21 mouse cellular contexts compared by ENCODE assay signal in genomic region chr17:79091710-79092109, GRCm38 (mm10). TPM values are rescaled to one million over a fixed set of nuclear protein-coding genes. Genes with fewer than 3 reads are reported as not detected.
DNase-seq lines count a peak whose midpoint lies in the region; ATAC-seq and TF ChIP-seq lines count a peak whose summit lies in the region.
"Had no signal": no experiment of that assay in that cellular context is flagged by ENCODE, and none has a peak within 500 bp of the region (broad histone marks: within the 10 kb centered on the region; RNA-seq: fewer than 3 reads in every experiment).

No protein-coding gene starts in this region.

- WGBS in heart, embryonic 11.5 days (ENCODE audit: insufficient replicate concordance): 27% methylated on average over 1 of the region's 1 CpGs
- WGBS in heart, embryonic 15.5 days: 4% methylated on average over 1 of the region's 1 CpGs
- WGBS in intestine, embryonic 15.5 days: 21% methylated on average over 1 of the region's 1 CpGs
- 37% methylated on average over 1 of the region's 1 CpGs for WGBS in intestine, embryonic 16.5 days
- 36% methylated on average over 1 of the region's 1 CpGs for WGBS in lung, adult 2 months

- H3K27ac ChIP-seq in heart, embryonic 11.5 days (ENCODE audit: low read depth, low read length): peak overlapping the region; percentile 41; the same call in 1 of the 2 replicates
- H3K27ac ChIP-seq in heart, embryonic 15.5 days: peak overlapping the region; percentile 34; the same call in 1 of the 2 replicates
- H3K27ac ChIP-seq in intestine, embryonic 15.5 days: 0 out of 2 replicates have a peak overlapping the region, but pooled peaks have one; percentile 36
- H3K27ac ChIP-seq in intestine, embryonic 16.5 days (ENCODE audit: low read length): no peak overlapping the region
- H3K27ac ChIP-seq: embryonic facial prominence, embryonic 10.5 days; forebrain, embryonic 13.5 days; hindbrain, embryonic 12.5 days had no signal

- no peaks in the 10 kb centered on the region for H3K9me3 ChIP-seq in heart, embryonic 11.5 days (replicated peaks; ENCODE audit: control insufficient read depth, low read length)
- H3K9me3 ChIP-seq in heart, embryonic 15.5 days (replicated peaks): no peaks in the 10 kb centered on the region
- H3K9me3 ChIP-seq in intestine, embryonic 15.5 days: no peaks in the 10 kb centered on the region
- H3K9me3 ChIP-seq in intestine, embryonic 16.5 days (ENCODE audit: control insufficient read depth, low read length): no peaks in the 10 kb centered on the region
- H3K9me3 ChIP-seq: forebrain, embryonic 13.5 days; heart, embryonic 10.5 days; hindbrain, embryonic 12.5 days had no signal

- H3K4me1 ChIP-seq in heart, embryonic 11.5 days (ENCODE audit: control insufficient read depth, insufficient read depth, low read length): peaks cover 3% of the 10 kb centered on the region; the same call in 1 of the 2 replicates
- peaks cover 13% of the 10 kb centered on the region for H3K4me1 ChIP-seq in heart, embryonic 15.5 days (replicated peaks)
- no peaks in the 10 kb centered on the region for H3K4me1 ChIP-seq in intestine, embryonic 15.5 days (replicated peaks)
- no peaks in the 10 kb centered on the region for H3K4me1 ChIP-seq in intestine, embryonic 16.5 days (ENCODE audit: control insufficient read depth, insufficient read depth, low read length)
- H3K4me1 ChIP-seq in lung, adult 2 months (ENCODE audit: control insufficient read depth, insufficient read depth, low read length): no peaks in the 10 kb centered on the region; the same call in 1 of the 2 replicates
- H3K4me1 ChIP-seq: forebrain, embryonic 13.5 days; hindbrain, embryonic 12.5 days had no signal

- no peak overlapping the region for H3K4me3 ChIP-seq in heart, embryonic 11.5 days (ENCODE audit: low read depth, low read length)
- H3K4me3 ChIP-seq in heart, embryonic 15.5 days: no peak overlapping the region
- no peak overlapping the region for H3K4me3 ChIP-seq in intestine, embryonic 15.5 days (replicated peaks)
- no peak overlapping the region for H3K4me3 ChIP-seq in intestine, embryonic 16.5 days (ENCODE audit: low read length)
- H3K4me3 ChIP-seq in lung, adult 2 months (replicated peaks; ENCODE audit: extremely low read depth, low read depth, low read length): no peak overlapping the region
- H3K4me3 ChIP-seq: embryonic facial prominence, embryonic 10.5 days; forebrain, embryonic 13.5 days; heart, embryonic 10.5 days; hindbrain, embryonic 12.5 days had no signal

- H3K9ac ChIP-seq in heart, embryonic 11.5 days (ENCODE audit: low read depth, low read length): no peak overlapping the region
- H3K9ac ChIP-seq in heart, embryonic 15.5 days: no peak overlapping the region
- no peak overlapping the region for H3K9ac ChIP-seq in intestine, embryonic 15.5 days
- H3K9ac ChIP-seq in intestine, embryonic 16.5 days (ENCODE audit: low read depth, low read length): no peak overlapping the region
- H3K9ac ChIP-seq: forebrain, embryonic 13.5 days; forebrain, postnatal 0 days; hindbrain, embryonic 12.5 days had no signal

- no peaks in the 10 kb centered on the region for H3K27me3 ChIP-seq in heart, embryonic 11.5 days (ENCODE audit: control insufficient read depth, insufficient read depth, low read length)
- H3K27me3 ChIP-seq in heart, embryonic 15.5 days: no peaks in the 10 kb centered on the region
- no peaks in the 10 kb centered on the region; the same call in 1 of the 2 replicates for H3K27me3 ChIP-seq in intestine, embryonic 15.5 days (replicated peaks)
- no peaks in the 10 kb centered on the region for H3K27me3 ChIP-seq in intestine, embryonic 16.5 days (replicated peaks; ENCODE audit: control insufficient read depth, insufficient read depth, low read length)
- H3K27me3 ChIP-seq: CH12.LX; forebrain, embryonic 13.5 days; hindbrain, embryonic 12.5 days had no signal

- no peak for TF ChIP-seq CTCF in lung, adult 2 months (IDR thresholded peaks at IDR 0.05; ENCODE audit: insufficient read depth, low read length)

- no peak for DNase-seq in heart, postnatal 10 days
- no peak for DNase-seq in heart, postnatal 4 days
- no peak for DNase-seq in lung, adult 2 months
- DNase-seq: adrenal gland, adult 2 months; adrenal gland, postnatal 36 days; cerebellum, adult 2 months; cerebellum, postnatal 10 days; forebrain, postnatal 0 days; gastrocnemius, postnatal 14 days; kidney, adult 8-10 months had no signal

- intact Hi-C loops in heart, postnatal 10 days (cut with DNase I): no loop called here

- no peak for ATAC-seq in heart, embryonic 11.5 days (replicated peaks; ENCODE audit: insufficient number of reproducible peaks, low FRiP score, low TSS enrichment)
- ATAC-seq in heart, embryonic 15.5 days (replicated peaks; ENCODE audit: insufficient number of reproducible peaks, insufficient read depth, low FRiP score, low read depth): no peak
- no peak for ATAC-seq in intestine, embryonic 15.5 days
- ATAC-seq in intestine, embryonic 16.5 days: no peak
- ATAC-seq: forebrain, embryonic 13.5 days; forebrain, postnatal 0 days; hindbrain, embryonic 16.5 days; inflammation-experienced regulatory T-cells, adult 6 months had no signal

- no peak for TF ChIP-seq POLR2A in lung, adult 2 months (IDR thresholded peaks at IDR 0.05; ENCODE audit: borderline replicate concordance, extremely low read depth, low read depth, low read length)

- no peak overlapping the region for H3K4me2 ChIP-seq in heart, embryonic 11.5 days
- no peak overlapping the region for H3K4me2 ChIP-seq in heart, embryonic 15.5 days
- no peak overlapping the region for H3K4me2 ChIP-seq in intestine, embryonic 15.5 days (replicated peaks)
- H3K4me2 ChIP-seq in intestine, embryonic 16.5 days (ENCODE audit: low read depth, low read length): no peak overlapping the region
- H3K4me2 ChIP-seq: forebrain, embryonic 13.5 days; hindbrain, embryonic 12.5 days had no signal

- H3K36me3 ChIP-seq in heart, embryonic 11.5 days (ENCODE audit: control insufficient read depth, insufficient read depth, low read length): no peaks in the 10 kb centered on the region
- no peaks in the 10 kb centered on the region for H3K36me3 ChIP-seq in heart, embryonic 15.5 days
- H3K36me3 ChIP-seq in intestine, embryonic 15.5 days: no peaks in the 10 kb centered on the region
- no peaks in the 10 kb centered on the region for H3K36me3 ChIP-seq in intestine, embryonic 16.5 days (ENCODE audit: control insufficient read depth, insufficient read depth, low read length)
- H3K36me3 ChIP-seq: embryonic facial prominence, embryonic 10.5 days; heart, embryonic 10.5 days; hindbrain, embryonic 12.5 days had no signal

RNA-seq across cellular contexts. Expression of gene Qpct, which starts 40.0 kb away (rescaled TPM):
- polyA plus RNA-seq in heart, embryonic 11.5 days (2014; fragmentation: Nextera tagmentation; extraction: Ambion mirVana): 37.4 and 42.5 TPM in 2 replicates
- 10 to 100 TPM; 13.7 to 15.9 TPM for total RNA-seq in heart, postnatal 10 days (2021)
- 25.4 and 31.6 TPM in 2 replicates for polyA plus RNA-seq in heart, embryonic 15.5 days (2015; fragmentation: Nextera tagmentation; extraction: Ambion mirVana)
- 10 to 100 TPM; 12.0 to 15.5 TPM for total RNA-seq in heart, postnatal 4 days (2021)
- polyA plus RNA-seq in intestine, embryonic 15.5 days (2015; fragmentation: Nextera tagmentation; extraction: Ambion mirVana): 10.6 and 12.4 TPM in 2 replicates
- polyA plus RNA-seq in intestine, embryonic 16.5 days (2015; fragmentation: Nextera tagmentation; extraction: Ambion mirVana): 11.6 and 13.3 TPM in 2 replicates
- 4.7 and 6.1 TPM in 2 replicates for polyA plus RNA-seq in lung, adult 2 months (2012; rRNA removed)
- total RNA-seq: CH12.LX had no signal
